Mouse (Mus musculus) small intestine, adult 2 months (tissue): Measurements from ENCODE around the gene Itpr3.

Experiments used
- CTCF ChIP-seq: fragments of 200-500 bp; IDR thresholded peaks from 2 replicates; pipeline ENCODE4 v1.5.1; 2012; ENCODE audit warnings: low read depth, mild to moderate bottlenecking, control low read depth, inconsistent platforms, low read length, moderate library complexity, mixed read lengths; ENCODE audit not compliant: insufficient replicate concordance, insufficient read length; ENCODE audit errors: extremely low read depth
- POLR2A ChIP-seq: fragments of 200-500 bp; IDR thresholded peaks from 2 replicates; pipeline ENCODE4 v1.6.1; 2012; ENCODE audit warnings: low read depth, mild to moderate bottlenecking, control low read depth, inconsistent platforms, low read length, moderate library complexity

GRCm38 (mm10) chr17:27122701-27123100 lies 65.6 kb downstream of the Itpr3 start:
- no peak for TF ChIP-seq POLR2A
- no peak for TF ChIP-seq CTCF
